Mouse (Mus musculus) hindbrain, embryonic 12.5 days (tissue): ENCODE data around the gene Psmd5. TPM values are rescaled to one million over a fixed set of nuclear protein-coding genes. Genes with fewer than 3 reads are reported as not detected.
A peak's percentile ranks its signal among the peaks of the same experiment; 100 is the strongest.
"Not testable (repeated sequence)": the region's sequence is repeated elsewhere in the genome, so short reads cannot be mapped to it uniquely, and the experiment has no call there.

Source experiments
- ATAC-seq: fragments of 200-750 bp; cut with Nextera tagmentation; 2 replicates; pipeline ENCODE4 v1.8.0; 2017; ENCODE audit warnings: moderate TSS enrichment; ENCODE audit not compliant: low FRiP score
- H3K27ac ChIP-seq: fragments of 300-500 bp; sonication (generic); 2 replicates; pipeline ENCODE4 v1.5.1; 2016; ENCODE audit warnings: mild to moderate bottlenecking
- H3K27me3 ChIP-seq: fragments of 300-500 bp; sonication (generic); 2 replicates; pipeline ENCODE4 v1.6.1; 2016; ENCODE audit warnings: mild to moderate bottlenecking
- H3K36me3 ChIP-seq: fragments of 300-500 bp; sonication (generic); 2 replicates; pipeline ENCODE4 v1.6.1; 2016; ENCODE audit warnings: mild to moderate bottlenecking
- H3K4me1 ChIP-seq: fragments of 300-500 bp; sonication (generic); 2 replicates; pipeline ENCODE4 v1.6.1; 2016
- H3K4me2 ChIP-seq: fragments of 300-500 bp; sonication (generic); replicated peaks from 2 replicates; pipeline ENCODE4 v1.6.1; 2016; ENCODE audit warnings: mild to moderate bottlenecking
- H3K4me3 ChIP-seq: fragments of 300-500 bp; sonication (generic); 2 replicates; pipeline ENCODE4 v1.5.1; 2016; ENCODE audit warnings: mild to moderate bottlenecking
- H3K9ac ChIP-seq: fragments of 300-500 bp; sonication (generic); 2 replicates; pipeline ENCODE4 v1.6.1; 2016; ENCODE audit warnings: mild to moderate bottlenecking, moderate library complexity
- H3K9me3 ChIP-seq: fragments of 300-500 bp; sonication (generic); replicated peaks from 2 replicates; pipeline ENCODE4 v1.6.1; 2016; ENCODE audit warnings: mild to moderate bottlenecking
- WGBS: fragments of 180-500 bp; shearing (Covaris S2); methylation state at CpG from one replicate; pipeline ENCODE4 v1.1.7; 2016; 5-methylcytosine and 5-hydroxymethylcytosine counted together
- polyA plus RNA-seq: library from polyadenylated mRNA; unstranded; fragments of >200 nt; fragmentation: Nextera tagmentation; extraction: Ambion mirVana; gene quantifications from 2 replicates; pipeline ENCODE4 v1.2.1, GENCODE M21; 2016

Psmd5 gene
- polyA plus RNA-seq, 1 experiment from 2014 or later: 97.1 TPM

GRCm38 (mm10) chr2:34835669-34836068 lies 39.1 kb downstream of the Psmd5 start:
- Histone ChIP-seq H3K27me3 (0 out of 2 replicates have a peak, but pooled peaks cover 3% of the 10 kb centered on the region), H3K4me2 (no peak overlapping the region), H3K9ac (no peak overlapping the region), H3K4me3 (no peak overlapping the region), H3K4me1 (no peaks in the 10 kb centered on the region), H3K27ac (no peak overlapping the region), H3K9me3 (no peaks in the 10 kb centered on the region), H3K36me3 (no peaks in the 10 kb centered on the region)
- ATAC-seq: no peak
- 76% methylated on average over 3 of the region's 3 CpGs for WGBS

DNA sequence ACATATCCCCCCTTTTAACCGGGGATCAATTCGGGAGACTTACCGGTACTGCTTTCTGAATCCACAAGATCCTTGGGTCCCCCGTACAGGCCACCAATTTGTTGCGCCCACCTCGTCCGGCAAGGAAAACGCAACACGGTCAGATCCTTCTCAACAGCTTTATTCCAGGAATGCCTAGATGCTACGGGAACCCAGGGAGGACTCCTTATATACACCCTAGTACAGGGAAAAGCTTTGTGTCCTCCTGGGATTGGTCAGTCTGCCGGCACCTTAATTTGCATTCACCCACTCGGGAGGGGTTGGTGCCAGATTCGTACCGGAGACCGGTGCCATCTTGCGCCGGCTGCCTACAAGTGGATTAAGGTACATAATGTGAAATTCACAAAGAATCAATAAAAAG lies 41.1 kb downstream of the Psmd5 start:
- no peak overlapping the region for H3K4me2 ChIP-seq
- no peaks in the 10 kb centered on the region for H3K9me3 ChIP-seq
- no peaks in the 10 kb centered on the region for H3K36me3 ChIP-seq
- WGBS: 89% methylated on average over 17 of the region's 17 CpGs
- no peak overlapping the region for H3K9ac ChIP-seq
- no peak for ATAC-seq
- H3K4me1 ChIP-seq: no peaks in the 10 kb centered on the region
- 0 out of 2 replicates have a peak, but pooled peaks cover 8% of the 10 kb centered on the region for H3K27me3 ChIP-seq
- no peak overlapping the region for H3K27ac ChIP-seq
- H3K4me3 ChIP-seq: no peak overlapping the region

- not testable (repeated sequence) for H3K9ac ChIP-seq, H3K4me1 ChIP-seq, H3K36me3 ChIP-seq, H3K27ac ChIP-seq, H3K4me3 ChIP-seq, H3K9me3 ChIP-seq, H3K4me2 ChIP-seq, ATAC-seq
- WGBS: 74% methylated on average over 11 of the region's 11 CpGs
- H3K27me3 ChIP-seq: peaks cover 11% of the 10 kb centered on the region
These were observed 41.9 kb downstream of the Psmd5 start, which contains the start of gene Gm34653 for GRCm38 (mm10) chr2:34832766-34833457. Gm34653 (plus strand) TSS chr2:34833007.

DNA sequence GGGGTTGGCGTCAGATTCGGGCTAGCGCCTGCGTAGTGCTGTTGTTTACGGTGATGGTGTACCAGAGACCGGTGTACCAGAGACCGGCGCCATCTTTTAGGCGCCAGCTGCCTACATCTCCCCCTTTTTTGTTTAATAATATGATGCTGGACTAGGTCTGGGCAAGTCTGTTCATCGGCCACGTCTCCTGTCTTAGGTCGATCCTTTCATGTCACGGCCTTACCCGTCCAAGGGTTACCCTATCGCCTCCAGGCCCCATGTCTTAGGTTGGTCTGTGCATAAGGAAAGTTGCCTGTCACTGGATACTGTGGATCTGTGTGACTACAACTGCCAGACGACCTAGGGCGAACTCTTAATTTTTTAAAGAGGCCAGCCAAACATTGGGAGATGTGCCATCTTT lies 44.7 kb downstream of the Psmd5 start:
- not testable (repeated sequence) for H3K4me1 ChIP-seq, H3K4me2 ChIP-seq, ATAC-seq, H3K27ac ChIP-seq, H3K4me3 ChIP-seq, H3K9ac ChIP-seq, H3K36me3 ChIP-seq, H3K9me3 ChIP-seq
- peaks cover 11% of the 10 kb centered on the region for H3K27me3 ChIP-seq
- 94% methylated on average over 17 of the region's 17 CpGs for WGBS

DNA sequence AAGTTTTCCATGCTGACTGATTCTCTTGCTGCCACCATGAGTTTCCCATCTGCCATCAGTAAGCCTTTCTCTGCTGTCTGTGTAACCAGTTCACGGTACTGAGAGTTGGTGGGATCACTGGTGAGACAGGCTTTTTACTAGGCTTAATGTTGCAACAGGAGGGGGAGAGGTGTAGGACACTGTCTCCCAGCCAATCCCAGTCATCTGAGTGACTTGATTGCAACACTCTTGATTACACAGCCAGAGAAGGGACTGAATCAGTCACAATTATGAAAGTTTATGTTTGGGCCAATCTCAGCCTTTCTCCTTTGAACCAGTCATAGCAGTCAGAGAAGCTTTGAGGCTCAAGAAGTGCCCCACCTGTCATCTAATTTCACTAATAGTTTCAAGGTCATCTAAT lies 46.7 kb downstream of the Psmd5 start:
- Histone ChIP-seq H3K4me3 (no peak overlapping the region), H3K4me2 (no peak overlapping the region), H3K9ac (no peak overlapping the region), H3K27me3 (peaks cover 11% of the 10 kb centered on the region), H3K36me3 (no peaks in the 10 kb centered on the region), H3K4me1 (peaks cover 17% of the 10 kb centered on the region), H3K27ac (no peak overlapping the region), H3K9me3 (no peaks in the 10 kb centered on the region)
- no peak for ATAC-seq
- 83% methylated on average over 1 of the region's 1 CpGs for WGBS

- no peak overlapping the region for H3K4me2 ChIP-seq
- no peak overlapping the region for H3K27ac ChIP-seq
- H3K4me3 ChIP-seq: no peak overlapping the region
- H3K36me3 ChIP-seq: 0 out of 2 replicates have a peak, but pooled peaks cover 2% of the 10 kb centered on the region
- H3K27me3 ChIP-seq: peaks cover 11% of the 10 kb centered on the region
- peaks cover 17% of the 10 kb centered on the region for H3K4me1 ChIP-seq
- no peak for ATAC-seq
- no peak overlapping the region for H3K9ac ChIP-seq
- WGBS: 94% methylated on average over 4 of the region's 4 CpGs
- no peaks in the 10 kb centered on the region for H3K9me3 ChIP-seq
These were observed 47.2 kb downstream of the Psmd5 start for GRCm38 (mm10) chr2:34827591-34827990.

GRCm38 (mm10) chr2:34826460-34827231 lies 48.1 kb downstream of the Psmd5 start:
- ATAC-seq: peak; percentile 46; the same call in 1 of the 2 replicates
- Histone ChIP-seq H3K9me3 (no peaks in the 10 kb centered on the region), H3K4me2 (peak overlapping the region; percentile 90), H3K27ac (peak overlapping the region; percentile 76), H3K4me3 (peak overlapping the region; percentile 77), H3K9ac (peak overlapping the region; percentile 81), H3K36me3 (peaks cover 10% of the 10 kb centered on the region; the same call in 1 of the 2 replicates), H3K4me1 (peaks cover 17% of the 10 kb centered on the region), H3K27me3 (peaks cover 11% of the 10 kb centered on the region)
- WGBS: 34% methylated on average over 20 of the region's 21 CpGs

GRCm38 (mm10) chr2:34825827-34826459 lies 48.8 kb downstream of the Psmd5 start, which contains the start of gene Fbxw2:
Fbxw2 (minus strand) TSS chr2:34826311.
- peaks cover 17% of the 10 kb centered on the region for H3K4me1 ChIP-seq
- under 1% methylated on average over 57 of the region's 57 CpGs for WGBS
- H3K4me2 ChIP-seq: peak within 1 kb of the TSS; percentile 90
- peak; percentile 96 for ATAC-seq
- H3K36me3 ChIP-seq: peaks cover 14% of the 10 kb centered on the region
- H3K27ac ChIP-seq: peak within 1 kb of the TSS; percentile 76
- peak within 1 kb of the TSS; percentile 81 for H3K9ac ChIP-seq
- H3K9me3 ChIP-seq: no peaks in the 10 kb centered on the region
- peak within 1 kb of the TSS; percentile 77 for H3K4me3 ChIP-seq
- H3K27me3 ChIP-seq: peaks cover 11% of the 10 kb centered on the region

- peaks cover 61% of the 10 kb centered on the region for H3K36me3 ChIP-seq
- no peak for ATAC-seq
- no peaks in the 10 kb centered on the region for H3K27me3 ChIP-seq
- WGBS: 91% methylated on average over 2 of the region's 2 CpGs
- no peaks in the 10 kb centered on the region for H3K4me1 ChIP-seq
- no peak overlapping the region for H3K27ac ChIP-seq
- H3K9ac ChIP-seq: no peak overlapping the region
- no peaks in the 10 kb centered on the region for H3K9me3 ChIP-seq
- H3K4me3 ChIP-seq: no peak overlapping the region
- H3K4me2 ChIP-seq: no peak overlapping the region
These were observed 56.3 kb downstream of the Psmd5 start for GRCm38 (mm10) chr2:34818492-34818891.

DNA sequence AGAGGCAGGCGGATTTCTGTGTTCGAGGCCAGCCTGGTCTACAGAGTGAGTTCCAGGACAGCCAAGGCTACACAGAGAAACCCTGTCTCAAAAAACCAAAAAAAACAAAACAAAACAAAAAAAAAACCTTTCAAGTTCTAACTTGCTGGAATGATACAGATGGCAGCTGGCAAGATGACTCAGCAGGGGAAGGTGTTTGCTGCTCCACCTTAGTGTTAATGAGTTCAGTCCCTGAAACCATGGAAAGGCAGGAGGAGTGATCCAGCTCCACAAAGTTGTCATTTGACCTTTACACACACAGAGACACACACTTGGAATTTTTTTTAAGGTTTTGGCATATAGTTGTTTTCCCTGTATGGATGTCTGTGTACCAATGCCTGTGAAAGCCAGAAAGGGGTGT lies 58.9 kb downstream of the Psmd5 start:
- not testable (repeated sequence) for H3K4me2 ChIP-seq, ATAC-seq, H3K9ac ChIP-seq, H3K27me3 ChIP-seq, H3K4me3 ChIP-seq, H3K9me3 ChIP-seq, H3K27ac ChIP-seq, H3K4me1 ChIP-seq
- 93% methylated on average over 2 of the region's 2 CpGs for WGBS
- peaks cover 69% of the 10 kb centered on the region for H3K36me3 ChIP-seq

GRCm38 (mm10) chr2:34812706-34813105 lies 62.1 kb downstream of the Psmd5 start:
- H3K4me1 ChIP-seq: no peaks in the 10 kb centered on the region
- no peaks in the 10 kb centered on the region for H3K9me3 ChIP-seq
- H3K27ac ChIP-seq: no peak overlapping the region
- no peaks in the 10 kb centered on the region for H3K27me3 ChIP-seq
- no peak overlapping the region for H3K4me3 ChIP-seq
- H3K4me2 ChIP-seq: no peak overlapping the region
- 89% methylated on average over 7 of the region's 7 CpGs for WGBS
- H3K36me3 ChIP-seq: peaks cover 67% of the 10 kb centered on the region
- H3K9ac ChIP-seq: no peak overlapping the region
- no peak for ATAC-seq

DNA sequence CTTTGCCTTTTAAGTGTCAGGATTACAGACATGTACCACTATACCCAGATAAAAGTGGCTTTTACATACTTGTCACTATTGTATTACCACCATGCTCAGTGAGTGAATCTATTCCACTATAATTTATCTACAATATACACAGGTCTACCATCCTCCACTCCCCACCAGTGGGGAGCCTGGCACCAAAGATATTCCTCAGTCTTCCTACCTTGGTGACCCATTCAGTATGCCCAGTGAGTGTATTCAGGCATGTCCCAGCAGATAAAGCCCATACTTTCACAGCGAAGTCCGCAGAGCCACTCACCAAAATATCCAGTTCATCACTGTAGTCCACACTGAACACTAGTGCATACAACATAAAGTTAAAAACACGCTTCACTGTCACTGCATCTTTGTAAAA lies 64.0 kb downstream of the Psmd5 start:
- no peak overlapping the region for H3K9ac ChIP-seq
- no peak overlapping the region for H3K27ac ChIP-seq
- ATAC-seq: no peak
- no peak overlapping the region for H3K4me2 ChIP-seq
- H3K9me3 ChIP-seq: no peaks in the 10 kb centered on the region
- no peak overlapping the region for H3K4me3 ChIP-seq
- WGBS: 97% methylated on average over 3 of the region's 3 CpGs
- no peaks in the 10 kb centered on the region for H3K4me1 ChIP-seq
- H3K36me3 ChIP-seq: peaks cover 60% of the 10 kb centered on the region
- H3K27me3 ChIP-seq: no peaks in the 10 kb centered on the region
